Mouse (Mus musculus): ENCODE measurements around the gene Dst. TPM values are rescaled to one million over a fixed set of nuclear protein-coding genes. Genes with fewer than 3 reads are reported as not detected.

The Dst gene
- polyA plus RNA-seq, 1 experiment from 2014 or later = 24.9 TPM

- H3K9ac ChIP-seq (ENCODE audit: low read length) = no peak overlapping the region
These were observed 125.5 kb downstream of the Dst start for GRCm38 (mm10) chr1:34033478-34033877.

GRCm38 (mm10) chr1:34033958-34034357 lies 125.9 kb downstream of the Dst start:
- Histone ChIP-seq H3K4me2 (ENCODE audit: low read length) (no peak overlapping the region), H3K4me1 (ENCODE audit: control insufficient read depth, insufficient read depth, low read length) (no peaks in the 10 kb centered on the region), H3K4me3 (ENCODE audit: low read depth, low read length) (no peak overlapping the region), H3K9ac (ENCODE audit: low read length) (no peak overlapping the region), H3K27me3 (replicated peaks; ENCODE audit: control insufficient read depth, insufficient read depth, low read length) (no peaks in the 10 kb centered on the region), H3K36me3 (ENCODE audit: control insufficient read depth, insufficient read depth, low read length) (no peaks in the 10 kb centered on the region), H3K27ac (ENCODE audit: low read depth, low read length) (no peak overlapping the region), H3K9me3 (replicated peaks; ENCODE audit: control insufficient read depth, low read length) (no peaks in the 10 kb centered on the region)
- ATAC-seq (no peak), DNase-seq (ENCODE audit: low spot score) (no peak)
- WGBS = 86% methylated on average over 3 of the region's 3 CpGs

More at GRCm38 (mm10) chr1:34033478-34033877, 125.5 kb downstream of the Dst start:
- H3K36me3 ChIP-seq (ENCODE audit: control insufficient read depth, insufficient read depth, low read length) = no peaks in the 10 kb centered on the region
- H3K27ac ChIP-seq (ENCODE audit: low read depth, low read length) = no peak overlapping the region
- DNase-seq (ENCODE audit: low spot score) (no peak), ATAC-seq (no peak)
- WGBS = 97% methylated on average over 1 of the region's 1 CpGs
- H3K27me3 ChIP-seq (replicated peaks; ENCODE audit: control insufficient read depth, insufficient read depth, low read length) = no peaks in the 10 kb centered on the region
- no peak overlapping the region for H3K4me3 ChIP-seq (ENCODE audit: low read depth, low read length)
- no peaks in the 10 kb centered on the region for H3K9me3 ChIP-seq (replicated peaks; ENCODE audit: control insufficient read depth, low read length)
- no peak overlapping the region for H3K4me2 ChIP-seq (ENCODE audit: low read length)
- H3K4me1 ChIP-seq (ENCODE audit: control insufficient read depth, insufficient read depth, low read length) = no peaks in the 10 kb centered on the region

GRCm38 (mm10) chr1:34036111-34036510 lies 128.1 kb downstream of the Dst start:
- Histone ChIP-seq H3K4me2 (ENCODE audit: low read length) (no peak overlapping the region), H3K9ac (ENCODE audit: low read length) (no peak overlapping the region), H3K27me3 (replicated peaks; ENCODE audit: control insufficient read depth, insufficient read depth, low read length) (no peaks in the 10 kb centered on the region), H3K36me3 (ENCODE audit: control insufficient read depth, insufficient read depth, low read length) (no peaks in the 10 kb centered on the region), H3K9me3 (replicated peaks; ENCODE audit: control insufficient read depth, low read length) (no peaks in the 10 kb centered on the region), H3K4me3 (ENCODE audit: low read depth, low read length) (no peak overlapping the region), H3K4me1 (ENCODE audit: control insufficient read depth, insufficient read depth, low read length) (no peaks in the 10 kb centered on the region), H3K27ac (ENCODE audit: low read depth, low read length) (no peak overlapping the region)
- no peak for ATAC-seq
- WGBS = 93% methylated on average over 12 of the region's 12 CpGs
- no peak for DNase-seq (ENCODE audit: low spot score)

GRCm38 (mm10) chr1:34038571-34038970 lies 130.5 kb downstream of the Dst start:
- H3K4me2 ChIP-seq (ENCODE audit: low read length) = no peak overlapping the region
- H3K9ac ChIP-seq (ENCODE audit: low read length) = no peak overlapping the region
- no peak overlapping the region for H3K27ac ChIP-seq (ENCODE audit: low read depth, low read length)
- H3K9me3 ChIP-seq (replicated peaks; ENCODE audit: control insufficient read depth, low read length) = no peaks in the 10 kb centered on the region
- H3K4me1 ChIP-seq (ENCODE audit: control insufficient read depth, insufficient read depth, low read length) = 0 out of 2 replicates have a peak, but pooled peaks cover 6% of the 10 kb centered on the region
- no peaks in the 10 kb centered on the region for H3K27me3 ChIP-seq (replicated peaks; ENCODE audit: control insufficient read depth, insufficient read depth, low read length)
- no peak overlapping the region for H3K4me3 ChIP-seq (ENCODE audit: low read depth, low read length)
- 89% methylated on average over 7 of the region's 7 CpGs for WGBS
- ATAC-seq (peak; percentile 50; the same call in 1 of the 2 replicates), DNase-seq (ENCODE audit: low spot score) (no peak)
- no peaks in the 10 kb centered on the region for H3K36me3 ChIP-seq (ENCODE audit: control insufficient read depth, insufficient read depth, low read length)

- DNase-seq (ENCODE audit: low spot score) (no peak), ATAC-seq (no peak)
- H3K27me3 ChIP-seq (replicated peaks; ENCODE audit: control insufficient read depth, insufficient read depth, low read length) = no peaks in the 10 kb centered on the region
These were observed 132.0 kb downstream of the Dst start for GRCm38 (mm10) chr1:34040049-34040448.

GRCm38 (mm10) chr1:34040901-34041721 lies 133.1 kb downstream of the Dst start:
- H3K9me3 ChIP-seq (replicated peaks; ENCODE audit: control insufficient read depth, low read length) = no peaks in the 10 kb centered on the region
- no peak overlapping the region for H3K4me2 ChIP-seq (ENCODE audit: low read length)
- H3K27ac ChIP-seq (ENCODE audit: low read depth, low read length) = peak overlapping the region; percentile 55
- 36% methylated on average over 8 of the region's 8 CpGs for WGBS
- H3K9ac ChIP-seq (ENCODE audit: low read length) = no peak overlapping the region
- H3K4me1 ChIP-seq (ENCODE audit: control insufficient read depth, insufficient read depth, low read length) = 0 out of 2 replicates have a peak, but pooled peaks cover 6% of the 10 kb centered on the region
- ATAC-seq (peak; percentile 72), DNase-seq (ENCODE audit: low spot score) (peak; percentile 63)
- no peaks in the 10 kb centered on the region for H3K36me3 ChIP-seq (ENCODE audit: control insufficient read depth, insufficient read depth, low read length)
- no peaks in the 10 kb centered on the region for H3K27me3 ChIP-seq (replicated peaks; ENCODE audit: control insufficient read depth, insufficient read depth, low read length)
- H3K4me3 ChIP-seq (ENCODE audit: low read depth, low read length) = no peak overlapping the region

More at GRCm38 (mm10) chr1:34040049-34040448, 132.0 kb downstream of the Dst start:
- Histone ChIP-seq H3K4me1 (ENCODE audit: control insufficient read depth, insufficient read depth, low read length) (0 out of 2 replicates have a peak, but pooled peaks cover 6% of the 10 kb centered on the region), H3K36me3 (ENCODE audit: control insufficient read depth, insufficient read depth, low read length) (no peaks in the 10 kb centered on the region), H3K4me3 (ENCODE audit: low read depth, low read length) (no peak overlapping the region), H3K9me3 (replicated peaks; ENCODE audit: control insufficient read depth, low read length) (no peaks in the 10 kb centered on the region), H3K9ac (ENCODE audit: low read length) (no peak overlapping the region), H3K4me2 (ENCODE audit: low read length) (no peak overlapping the region), H3K27ac (ENCODE audit: low read depth, low read length) (no peak overlapping the region)
- WGBS = 83% methylated on average over 3 of the region's 3 CpGs

- H3K9me3 ChIP-seq (replicated peaks; ENCODE audit: control insufficient read depth, low read length) = no peaks in the 10 kb centered on the region
- no peak overlapping the region for H3K9ac ChIP-seq (ENCODE audit: low read length)
- H3K4me3 ChIP-seq (ENCODE audit: low read depth, low read length) = no peak overlapping the region
- no peak for DNase-seq (ENCODE audit: low spot score)
- H3K4me1 ChIP-seq (ENCODE audit: control insufficient read depth, insufficient read depth, low read length) = 0 out of 2 replicates have a peak, but pooled peaks cover 8% of the 10 kb centered on the region
- H3K4me2 ChIP-seq (ENCODE audit: low read length) = no peak overlapping the region
- no peaks in the 10 kb centered on the region for H3K36me3 ChIP-seq (ENCODE audit: control insufficient read depth, insufficient read depth, low read length)
- 68% methylated on average over 3 of the region's 3 CpGs for WGBS
- ATAC-seq = no peak
- no peaks in the 10 kb centered on the region for H3K27me3 ChIP-seq (replicated peaks; ENCODE audit: control insufficient read depth, insufficient read depth, low read length)
- H3K27ac ChIP-seq (ENCODE audit: low read depth, low read length) = no peak overlapping the region
These were observed 134.3 kb downstream of the Dst start for GRCm38 (mm10) chr1:34042299-34042698.

- no peak overlapping the region for H3K9ac ChIP-seq (ENCODE audit: low read length)
- ATAC-seq (no peak), DNase-seq (ENCODE audit: low spot score) (no peak)
- WGBS = 92% methylated on average over 8 of the region's 8 CpGs
- no peaks in the 10 kb centered on the region for H3K9me3 ChIP-seq (replicated peaks; ENCODE audit: control insufficient read depth, low read length)
- 0 out of 2 replicates have a peak, but pooled peaks cover 9% of the 10 kb centered on the region for H3K4me1 ChIP-seq (ENCODE audit: control insufficient read depth, insufficient read depth, low read length)
- no peaks in the 10 kb centered on the region for H3K36me3 ChIP-seq (ENCODE audit: control insufficient read depth, insufficient read depth, low read length)
- no peak overlapping the region for H3K4me3 ChIP-seq (ENCODE audit: low read depth, low read length)
- H3K4me2 ChIP-seq (ENCODE audit: low read length) = no peak overlapping the region
- no peaks in the 10 kb centered on the region for H3K27me3 ChIP-seq (replicated peaks; ENCODE audit: control insufficient read depth, insufficient read depth, low read length)
- H3K27ac ChIP-seq (ENCODE audit: low read depth, low read length) = no peak overlapping the region
These were observed 135.3 kb downstream of the Dst start for GRCm38 (mm10) chr1:34043327-34043726.

All from forebrain, embryonic 14.5 days (tissue).